Mouse (Mus musculus): ENCODE measurements around the gene Dlg2. TPM values are rescaled to one million over a fixed set of nuclear protein-coding genes. Genes with fewer than 3 reads are reported as not detected.

The Dlg2 gene
- polyA plus RNA-seq, 1 experiment from 2014 or later: 4.1 TPM

GRCm38 (mm10) chr7:92047271-92047670, 1570.8 kb downstream of the Dlg2 start:
- H3K4me1 ChIP-seq: no peaks in the 10 kb centered on the region
- H3K4me2 ChIP-seq: no peak overlapping the region
- H3K36me3 ChIP-seq: no peaks in the 10 kb centered on the region
- H3K9me3 ChIP-seq: no peaks in the 10 kb centered on the region
- no peaks in the 10 kb centered on the region for H3K27me3 ChIP-seq (replicated peaks)
- no peak overlapping the region for H3K27ac ChIP-seq
- WGBS: 29% methylated on average over 2 of the region's 2 CpGs
- no peak overlapping the region for H3K4me3 ChIP-seq (replicated peaks)
- no peak overlapping the region for H3K9ac ChIP-seq
- no peak for ATAC-seq (ENCODE audit: insufficient read depth, low FRiP score, low read depth)

DNA sequence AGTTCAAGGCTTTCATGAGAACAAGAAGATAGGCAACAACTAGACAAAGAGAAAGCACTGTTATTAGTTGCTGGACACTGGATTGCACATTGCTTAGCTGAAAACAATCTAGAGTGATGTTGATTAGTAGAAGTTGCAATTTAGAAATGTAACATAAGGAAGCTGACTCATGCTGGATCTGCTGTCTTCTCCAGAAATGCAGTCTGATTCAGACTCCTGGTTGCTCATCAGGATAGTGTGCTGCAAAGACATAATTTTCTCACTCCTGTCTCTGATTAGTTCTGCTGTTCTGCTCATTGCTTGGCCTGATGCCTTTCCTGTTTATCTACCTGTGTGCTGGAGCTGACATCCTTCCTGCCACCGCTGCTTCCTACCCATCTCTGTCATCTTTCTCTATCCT, 1572.4 kb downstream of the Dlg2 start:
- H3K27ac ChIP-seq: no peak overlapping the region
- H3K36me3 ChIP-seq: no peaks in the 10 kb centered on the region
- ATAC-seq (ENCODE audit: insufficient read depth, low FRiP score, low read depth): no peak
- H3K4me1 ChIP-seq: no peaks in the 10 kb centered on the region
- no peaks in the 10 kb centered on the region for H3K9me3 ChIP-seq
- H3K4me3 ChIP-seq (replicated peaks): no peak overlapping the region
- no peak overlapping the region for H3K9ac ChIP-seq
- H3K27me3 ChIP-seq (replicated peaks): no peaks in the 10 kb centered on the region
- H3K4me2 ChIP-seq: no peak overlapping the region
- 45% methylated on average over 1 of the region's 1 CpGs for WGBS

- ATAC-seq (ENCODE audit: insufficient read depth, low FRiP score, low read depth): no peak
- no peaks in the 10 kb centered on the region for H3K36me3 ChIP-seq
- WGBS: 54% methylated on average over 4 of the region's 4 CpGs
- H3K9me3 ChIP-seq: no peaks in the 10 kb centered on the region
- no peak overlapping the region for H3K4me2 ChIP-seq
- H3K9ac ChIP-seq: no peak overlapping the region
- H3K27ac ChIP-seq: no peak overlapping the region
- no peaks in the 10 kb centered on the region for H3K27me3 ChIP-seq (replicated peaks)
- no peaks in the 10 kb centered on the region for H3K4me1 ChIP-seq
- no peak overlapping the region for H3K4me3 ChIP-seq (replicated peaks)
These were observed 1590.4 kb downstream of the Dlg2 start for GRCm38 (mm10) chr7:92066851-92067250.

DNA sequence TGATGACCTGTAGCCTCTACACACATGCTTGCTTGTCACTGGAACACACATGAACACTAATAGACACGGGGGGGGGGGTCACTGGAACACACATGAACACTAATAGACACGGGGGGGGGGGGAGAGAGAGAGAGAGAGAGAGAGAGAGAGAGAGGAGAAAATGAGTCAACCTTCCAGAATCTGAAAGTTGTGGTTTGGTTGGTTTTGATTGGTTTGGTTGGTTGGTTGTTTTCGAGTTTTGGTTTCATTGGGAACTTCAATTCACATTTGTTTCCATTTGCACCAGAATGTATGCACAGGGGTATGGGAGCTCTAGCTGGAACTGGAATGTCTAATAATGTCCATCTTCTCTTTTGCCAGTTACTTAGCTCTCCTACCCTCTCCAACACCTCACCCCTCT, 1611.0 kb downstream of the Dlg2 start:
- no peak overlapping the region for H3K4me2 ChIP-seq
- WGBS: 50% methylated on average over 3 of the region's 3 CpGs

DNA sequence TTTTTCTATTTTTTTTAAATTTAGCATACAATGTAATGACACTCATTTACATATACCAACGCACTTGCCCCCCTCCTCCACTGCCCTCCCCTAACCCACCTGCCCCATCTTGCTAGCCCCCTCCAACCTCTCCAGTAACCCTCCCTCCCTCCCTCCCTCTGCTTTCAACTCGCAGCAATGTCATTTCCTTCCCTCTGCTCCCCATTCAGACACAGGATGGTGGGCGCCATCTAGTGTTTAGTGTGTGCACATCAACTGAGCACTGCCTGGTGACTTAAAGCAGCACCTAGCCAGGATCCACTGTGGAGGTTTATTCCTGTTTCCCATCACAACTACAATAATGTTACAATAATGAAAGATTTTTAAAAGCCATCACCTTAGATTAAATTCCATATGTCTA, 1617.4 kb downstream of the Dlg2 start:
- Histone ChIP-seq H3K4me1 (no peaks in the 10 kb centered on the region), H3K9me3 (no peaks in the 10 kb centered on the region), H3K4me3 (replicated peaks) (no peak overlapping the region), H3K36me3 (no peaks in the 10 kb centered on the region), H3K9ac (no peak overlapping the region), H3K27me3 (replicated peaks) (no peaks in the 10 kb centered on the region), H3K27ac (no peak overlapping the region), H3K4me2 (no peak overlapping the region)
- ATAC-seq (ENCODE audit: insufficient read depth, low FRiP score, low read depth): peak; percentile 66; the same call in 1 of the 2 replicates
- WGBS: 0% methylated on average over 3 of the region's 3 CpGs

More for the DNA sequence above, 1611.0 kb downstream of the Dlg2 start:
- H3K27ac ChIP-seq: no peak overlapping the region
- H3K27me3 ChIP-seq (replicated peaks): no peaks in the 10 kb centered on the region
- no peaks in the 10 kb centered on the region for H3K4me1 ChIP-seq
- no peak overlapping the region for H3K9ac ChIP-seq
- no peaks in the 10 kb centered on the region for H3K9me3 ChIP-seq
- H3K4me3 ChIP-seq (replicated peaks): no peak overlapping the region
- H3K36me3 ChIP-seq: no peaks in the 10 kb centered on the region
- ATAC-seq (ENCODE audit: insufficient read depth, low FRiP score, low read depth): no peak

DNA sequence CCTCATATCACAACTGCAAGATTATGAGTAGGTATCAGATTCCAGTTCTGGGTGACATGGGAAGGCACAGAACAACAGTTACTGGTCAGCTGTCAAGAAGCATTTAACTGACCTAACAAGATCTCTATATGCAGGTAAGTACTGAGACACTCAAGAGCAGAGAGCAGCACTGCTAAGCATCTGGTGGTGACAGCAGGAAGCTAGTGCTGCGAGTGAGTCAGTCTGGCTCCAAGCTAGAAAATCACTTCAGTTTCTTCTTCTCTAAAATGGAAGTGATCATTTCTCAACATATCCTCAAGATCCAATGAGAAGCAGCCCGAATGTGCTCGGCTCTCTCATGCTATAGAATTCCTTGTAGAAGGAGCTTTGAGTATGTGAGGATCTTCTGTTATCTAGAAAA, 1618.7 kb downstream of the Dlg2 start:
- H3K4me1 ChIP-seq: no peaks in the 10 kb centered on the region
- no peaks in the 10 kb centered on the region for H3K36me3 ChIP-seq
- H3K9me3 ChIP-seq: no peaks in the 10 kb centered on the region
- WGBS: 66% methylated on average over 3 of the region's 3 CpGs
- no peak overlapping the region for H3K27ac ChIP-seq
- H3K4me3 ChIP-seq (replicated peaks): no peak overlapping the region
- no peak for ATAC-seq (ENCODE audit: insufficient read depth, low FRiP score, low read depth)
- no peaks in the 10 kb centered on the region for H3K27me3 ChIP-seq (replicated peaks)
- no peak overlapping the region for H3K9ac ChIP-seq
- H3K4me2 ChIP-seq: no peak overlapping the region

DNA sequence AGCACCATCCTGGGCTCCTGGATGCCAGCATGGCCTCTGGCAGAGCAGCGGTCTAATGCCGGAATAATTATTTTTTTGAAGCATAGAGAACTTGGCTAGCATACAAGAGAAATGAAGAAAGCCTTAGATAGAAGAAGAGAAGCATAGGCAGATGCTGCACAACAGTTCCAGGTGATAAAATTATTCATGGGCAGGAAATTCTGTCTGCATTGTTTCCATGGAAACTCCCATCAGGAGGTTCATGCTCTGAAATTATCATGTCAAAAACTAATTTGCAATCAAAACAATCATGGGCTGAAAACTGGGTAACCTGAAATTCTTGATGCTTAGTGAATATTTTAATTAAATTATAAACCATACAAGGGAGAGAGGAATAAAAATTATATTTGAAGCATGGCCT, 1624.4 kb downstream of the Dlg2 start:
- ATAC-seq (ENCODE audit: insufficient read depth, low FRiP score, low read depth): no peak
- WGBS: 92% methylated on average over 2 of the region's 2 CpGs

GRCm38 (mm10) chr7:92102892-92103543, 1626.5 kb downstream of the Dlg2 start:
- Histone ChIP-seq H3K4me3 (replicated peaks) (no peak overlapping the region), H3K4me2 (no peak overlapping the region), H3K27me3 (replicated peaks) (no peaks in the 10 kb centered on the region), H3K27ac (no peak overlapping the region), H3K4me1 (no peaks in the 10 kb centered on the region), H3K36me3 (no peaks in the 10 kb centered on the region), H3K9ac (no peak overlapping the region), H3K9me3 (no peaks in the 10 kb centered on the region)
- 20% methylated on average over 4 of the region's 4 CpGs for WGBS
- ATAC-seq (ENCODE audit: insufficient read depth, low FRiP score, low read depth): no peak

More for the DNA sequence above, 1624.4 kb downstream of the Dlg2 start:
- H3K4me2 ChIP-seq: no peak overlapping the region
- no peaks in the 10 kb centered on the region for H3K36me3 ChIP-seq
- H3K4me3 ChIP-seq (replicated peaks): no peak overlapping the region
- H3K27ac ChIP-seq: no peak overlapping the region
- no peaks in the 10 kb centered on the region for H3K9me3 ChIP-seq
- H3K9ac ChIP-seq: no peak overlapping the region
- H3K4me1 ChIP-seq: no peaks in the 10 kb centered on the region
- no peaks in the 10 kb centered on the region for H3K27me3 ChIP-seq (replicated peaks)

DNA sequence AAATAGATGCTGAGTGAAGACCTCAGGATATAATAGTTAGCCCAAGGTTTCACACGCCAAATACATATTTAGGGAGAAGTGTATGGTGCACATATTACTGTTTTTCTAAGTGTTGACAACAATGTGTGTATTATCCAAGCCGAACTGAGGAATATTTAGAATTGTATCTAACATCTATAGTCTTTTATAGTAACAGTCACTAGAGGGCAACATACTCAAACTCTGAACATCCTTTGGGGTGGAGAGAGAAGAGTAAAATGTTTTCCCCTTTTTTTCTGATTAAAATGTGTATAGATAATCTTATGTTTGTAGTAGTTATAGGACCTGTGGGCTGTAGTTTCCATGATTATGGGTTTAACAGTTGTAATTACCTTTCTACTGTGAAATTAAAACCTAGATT, 1629.0 kb downstream of the Dlg2 start:
- Histone ChIP-seq H3K4me2 (no peak overlapping the region), H3K9ac (no peak overlapping the region), H3K36me3 (no peaks in the 10 kb centered on the region), H3K4me3 (replicated peaks) (no peak overlapping the region), H3K4me1 (no peaks in the 10 kb centered on the region), H3K9me3 (no peaks in the 10 kb centered on the region), H3K27me3 (replicated peaks) (no peaks in the 10 kb centered on the region), H3K27ac (no peak overlapping the region)
- 21% methylated on average over 2 of the region's 2 CpGs for WGBS
- no peak for ATAC-seq (ENCODE audit: insufficient read depth, low FRiP score, low read depth)

- Histone ChIP-seq H3K4me3 (replicated peaks) (no peak overlapping the region), H3K36me3 (no peaks in the 10 kb centered on the region), H3K9me3 (no peaks in the 10 kb centered on the region), H3K27ac (no peak overlapping the region), H3K9ac (no peak overlapping the region), H3K27me3 (replicated peaks) (no peaks in the 10 kb centered on the region), H3K4me1 (no peaks in the 10 kb centered on the region), H3K4me2 (no peak overlapping the region)
- 82% methylated on average over 2 of the region's 2 CpGs for WGBS
- no peak for ATAC-seq (ENCODE audit: insufficient read depth, low FRiP score, low read depth)
These were observed 1629.5 kb downstream of the Dlg2 start for GRCm38 (mm10) chr7:92105956-92106355.

GRCm38 (mm10) chr7:92113065-92113464, 1636.6 kb downstream of the Dlg2 start:
- ATAC-seq (ENCODE audit: insufficient read depth, low FRiP score, low read depth): no peak
- Histone ChIP-seq H3K4me1 (no peaks in the 10 kb centered on the region), H3K9me3 (no peaks in the 10 kb centered on the region), H3K36me3 (no peaks in the 10 kb centered on the region), H3K9ac (no peak overlapping the region), H3K4me2 (no peak overlapping the region), H3K27me3 (replicated peaks) (no peaks in the 10 kb centered on the region), H3K27ac (no peak overlapping the region), H3K4me3 (replicated peaks) (no peak overlapping the region)
- 81% methylated on average over 4 of the region's 4 CpGs for WGBS

DNA sequence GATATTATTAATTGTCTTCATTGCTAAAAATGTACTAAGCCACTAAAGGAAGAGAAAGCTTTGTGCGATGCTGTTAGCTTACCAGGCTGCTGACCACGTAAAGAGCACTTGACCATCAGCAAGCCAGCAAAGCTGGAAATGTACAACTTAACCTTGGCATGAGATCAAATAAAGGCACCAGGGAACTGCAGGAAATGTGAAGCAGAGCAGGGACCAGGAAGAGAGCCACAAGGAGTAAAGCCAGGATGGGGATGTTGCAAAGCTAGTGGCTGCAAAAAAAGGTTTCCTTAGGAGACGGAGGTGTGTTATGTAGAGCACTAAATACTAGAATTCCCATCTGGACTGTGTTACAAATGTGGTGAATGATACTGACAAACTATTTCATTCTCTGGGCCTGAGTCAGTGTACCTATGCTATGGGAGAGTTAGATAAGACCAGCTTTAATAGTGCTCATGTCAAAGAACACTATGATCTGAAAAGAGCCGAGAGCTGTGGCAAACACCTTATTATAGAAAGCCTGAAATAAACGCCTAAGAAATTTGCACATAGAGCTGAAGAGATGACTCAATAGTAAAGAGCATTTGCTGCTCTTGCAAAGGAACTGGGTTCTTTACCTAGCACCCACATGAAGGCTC, 1638.9 kb downstream of the Dlg2 start:
- no peaks in the 10 kb centered on the region for H3K36me3 ChIP-seq
- no peak for ATAC-seq (ENCODE audit: insufficient read depth, low FRiP score, low read depth)
- no peak overlapping the region for H3K9ac ChIP-seq
- 75% methylated on average over 5 of the region's 5 CpGs for WGBS
- no peaks in the 10 kb centered on the region for H3K9me3 ChIP-seq
- no peak overlapping the region for H3K4me3 ChIP-seq (replicated peaks)
- H3K27ac ChIP-seq: no peak overlapping the region
- no peaks in the 10 kb centered on the region for H3K4me1 ChIP-seq
- H3K27me3 ChIP-seq (replicated peaks): no peaks in the 10 kb centered on the region
- H3K4me2 ChIP-seq: no peak overlapping the region
